Mouse (Mus musculus) hindbrain, embryonic 10.5 days (tissue): Measurements from ENCODE around the gene Mamld1. TPM values are rescaled to one million over a fixed set of nuclear protein-coding genes. Genes with fewer than 3 reads are reported as not detected.

ENCODE experiments used
- DNase-seq: peaks from one replicate; pipeline ENCODE4 v3.0.0-alpha.2; 2017; ENCODE audit warnings: low spot score
- H3K27ac ChIP-seq: fragments of 300-500 bp; sonication (generic); 2 replicates; pipeline ENCODE4 v1.5.1; 2016; ENCODE audit warnings: mild to moderate bottlenecking, moderate library complexity
- H3K27me3 ChIP-seq: fragments of 300-500 bp; sonication (generic); 2 replicates; pipeline ENCODE4 v1.6.1; 2016; ENCODE audit warnings: mild to moderate bottlenecking; ENCODE audit not compliant: poor library complexity, insufficient read depth, severe bottlenecking
- H3K36me3 ChIP-seq: fragments of 300-500 bp; sonication (generic); 2 replicates; pipeline ENCODE4 v1.6.1; 2016; ENCODE audit warnings: mild to moderate bottlenecking, moderate library complexity
- H3K4me1 ChIP-seq: fragments of 300-500 bp; sonication (generic); replicated peaks from 2 replicates; pipeline ENCODE4 v1.6.1; 2016; ENCODE audit warnings: mild to moderate bottlenecking
- H3K4me3 ChIP-seq: fragments of 300-500 bp; sonication (generic); 2 replicates; pipeline ENCODE4 v1.5.1; 2016; ENCODE audit warnings: mild to moderate bottlenecking, moderate library complexity
- H3K9me3 ChIP-seq: fragments of 300-500 bp; sonication (generic); 2 replicates; pipeline ENCODE4 v1.6.1; 2016; ENCODE audit warnings: mild to moderate bottlenecking, moderate library complexity
- WGBS: fragments of 180-500 bp; shearing (Covaris S2); methylation state at CpG from one replicate; pipeline ENCODE4 v1.1.7; 2016; 5-methylcytosine and 5-hydroxymethylcytosine counted together
- polyA plus RNA-seq: library from polyadenylated mRNA; unstranded; fragments of >200 nt; fragmentation: Nextera tagmentation; extraction: Ambion mirVana; gene quantifications from 2 replicates; pipeline ENCODE4 v1.2.1, GENCODE M21; 2016

The Mamld1 gene
- polyA plus RNA-seq, 1 experiment from 2014 or later: 2.8 TPM

GRCm38 (mm10) chrX:71181526-71181925 is 131.5 kb downstream of the Mamld1 start:
- H3K27ac ChIP-seq: no peak overlapping the region
- no peaks in the 10 kb centered on the region for H3K4me1 ChIP-seq
- no peaks in the 10 kb centered on the region for H3K9me3 ChIP-seq
- WGBS: 88% methylated on average over 3 of the region's 3 CpGs
- no peak for DNase-seq
- no peaks in the 10 kb centered on the region for H3K36me3 ChIP-seq
- peaks cover 7% of the 10 kb centered on the region for H3K27me3 ChIP-seq
- no peak overlapping the region for H3K4me3 ChIP-seq

GRCm38 (mm10) chrX:71183671-71184070 is 133.6 kb downstream of the Mamld1 start:
- Histone ChIP-seq H3K4me3 (no peak overlapping the region), H3K27me3 (peaks cover 7% of the 10 kb centered on the region), H3K4me1 (no peaks in the 10 kb centered on the region), H3K36me3 (no peaks in the 10 kb centered on the region), H3K27ac (no peak overlapping the region), H3K9me3 (no peaks in the 10 kb centered on the region)
- DNase-seq: no peak
- WGBS: 91% methylated on average over 4 of the region's 4 CpGs

- Histone ChIP-seq H3K27me3 (peaks cover 7% of the 10 kb centered on the region), H3K4me1 (no peaks in the 10 kb centered on the region), H3K27ac (no peak overlapping the region), H3K9me3 (no peaks in the 10 kb centered on the region), H3K36me3 (no peaks in the 10 kb centered on the region), H3K4me3 (no peak overlapping the region)
- WGBS: 90% methylated on average over 1 of the region's 1 CpGs
- DNase-seq: no peak
Measured at GRCm38 (mm10) chrX:71186396-71186795, 136.3 kb downstream of the Mamld1 start.

GRCm38 (mm10) chrX:71204776-71205175 is 154.7 kb downstream of the Mamld1 start:
- WGBS: 71% methylated on average over 2 of the region's 2 CpGs
- H3K4me3 ChIP-seq: no peak overlapping the region
- H3K36me3 ChIP-seq: no peaks in the 10 kb centered on the region
- H3K4me1 ChIP-seq: no peaks in the 10 kb centered on the region
- no peaks in the 10 kb centered on the region for H3K27me3 ChIP-seq
- H3K27ac ChIP-seq: no peak overlapping the region
- no peak for DNase-seq
- no peaks in the 10 kb centered on the region for H3K9me3 ChIP-seq

Other genes with a start within 250 kb of the Mamld1 start
- gene Mtm1, start 160.5 kb downstream of the Mamld1 start, polyA plus RNA-seq: 2.8 and 3.2 TPM in 2 replicates